Mouse (Mus musculus) bone marrow, adult 2 months (tissue): ENCODE measurements around the gene Kank1.

Source experiments
- CTCF ChIP-seq: fragments of 200-500 bp; IDR thresholded peaks from 2 replicates; pipeline ENCODE4 v1.5.1; 2011; ENCODE audit warnings: low read length, control low read depth; ENCODE audit not compliant: control insufficient read depth, insufficient read depth
- POLR2A ChIP-seq: fragments of 200-500 bp; IDR thresholded peaks from 2 replicates; pipeline ENCODE4 v1.6.1; 2011; ENCODE audit warnings: low read depth, mild to moderate bottlenecking, control low read depth, low read length, borderline replicate concordance; ENCODE audit not compliant: control insufficient read depth

DNA sequence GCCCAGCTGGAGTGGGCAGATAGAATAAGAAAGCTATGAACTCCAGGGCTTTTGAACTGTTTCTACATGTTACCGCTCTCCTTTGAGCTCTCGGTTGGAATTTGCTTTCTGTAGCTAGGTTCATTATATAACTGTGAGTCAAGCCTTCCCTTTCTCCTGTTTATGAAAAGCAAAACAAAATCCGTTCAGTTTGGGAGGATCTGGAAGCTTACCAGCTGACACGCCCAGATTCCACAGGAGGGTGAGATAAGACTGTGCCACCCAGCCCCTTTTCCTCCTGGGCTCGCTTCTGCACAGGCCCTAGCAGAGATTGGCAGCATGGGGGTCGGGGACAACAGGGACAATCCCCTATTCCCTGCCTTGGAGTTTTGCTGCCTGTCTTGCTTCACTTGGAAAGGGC lies 30.5 kb downstream of the Kank1 start:
- TF ChIP-seq POLR2A (no peak), CTCF (no peak)
